Mouse (Mus musculus): Measurements from ENCODE around the gene Gripap1.

Gripap1 gene

DNA sequence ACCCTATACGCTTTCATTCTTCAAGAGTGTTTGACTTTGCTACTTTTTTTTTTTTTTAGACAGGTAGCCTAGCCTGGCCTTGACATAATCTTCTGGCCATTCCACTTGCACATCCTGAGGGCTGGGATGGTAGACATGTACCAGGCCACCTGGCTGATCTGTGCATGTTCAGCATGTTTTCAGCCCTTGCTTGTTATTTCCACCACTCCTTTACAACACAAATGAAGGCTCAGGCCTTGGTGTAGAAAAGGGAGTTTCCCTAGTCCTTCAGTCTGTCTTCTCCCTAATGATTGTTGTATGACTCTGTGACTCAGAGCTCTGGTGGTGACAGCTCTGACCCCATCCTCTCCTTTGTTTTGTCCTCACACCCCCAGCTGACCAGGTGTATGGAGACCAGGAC lies 77.6 kb downstream of the Gripap1 start:
- no peak for DNase-seq (ENCODE audit: low spot score in 2 of 2)

DNA sequence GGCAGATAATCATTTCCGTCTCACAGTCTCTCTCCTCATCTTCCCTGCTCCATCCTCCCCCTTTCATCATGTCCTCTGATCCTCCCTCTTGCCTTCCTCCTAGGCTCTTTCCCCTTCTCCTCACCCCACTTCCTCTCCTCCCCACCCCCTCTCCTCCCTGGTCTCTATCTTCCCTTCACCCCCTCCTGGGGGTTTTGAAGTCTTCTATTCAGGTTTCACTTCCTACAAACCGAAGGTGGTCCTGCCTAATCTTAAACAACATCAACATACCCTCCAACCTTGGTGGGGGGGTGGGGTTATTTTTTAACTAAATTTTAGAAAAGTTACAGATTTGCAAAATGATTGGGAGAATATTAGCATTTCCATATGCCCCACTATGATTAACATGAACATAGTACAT lies 78.9 kb downstream of the Gripap1 start:
- no peak for DNase-seq (ENCODE audit: low spot score in 2 of 2)

DNA sequence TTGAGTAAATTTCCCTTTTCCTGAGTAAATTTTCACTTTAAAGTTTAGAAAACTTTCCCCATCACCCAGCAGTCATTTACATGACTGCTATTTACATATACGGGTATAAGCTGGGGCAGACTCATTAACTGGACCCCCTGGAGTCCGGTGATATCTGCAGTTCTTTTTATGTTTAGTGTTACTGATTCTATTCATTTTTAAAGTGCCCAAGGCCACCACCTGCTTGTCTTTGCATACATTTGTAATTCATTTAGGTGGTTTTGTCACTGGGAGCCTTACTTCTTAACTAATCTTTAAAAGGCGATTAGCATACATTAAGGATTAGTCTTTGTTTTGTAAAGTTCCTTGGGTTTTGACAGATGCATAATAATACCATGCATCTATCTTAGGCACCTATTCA lies 80.3 kb downstream of the Gripap1 start:
- no peak for DNase-seq (ENCODE audit: low spot score in 2 of 2)

All from urinary bladder, adult 18-20 months (tissue).